ENCODE assay signal across 16 mouse cellular contexts in genomic region chr4:140638591-140638990, GRCm38 (mm10).
"Had no signal": no experiment of that assay in that cellular context is flagged by ENCODE, and none has a peak within 500 bp of the region (broad histone marks: within the 10 kb centered on the region; RNA-seq: fewer than 3 reads in every experiment).

No protein-coding gene starts in this region.

- DNase-seq: kidney, adult 8-10 months; kidney, postnatal 14 days; layer of hippocampus, adult 9-11 months; liver, postnatal 0 days; lung, embryonic 14.5 days; thymus, adult 18-20 months; thymus, postnatal 4 days had no signal

- H3K9me3 ChIP-seq: limb, embryonic 15.5 days had no signal

- H3K4me3 ChIP-seq: kidney, embryonic 15.5 days; layer of hippocampus, adult 2 months; limb, embryonic 12.5 days; limb, embryonic 15.5 days; midbrain, embryonic 13.5 days had no signal

- H3K27ac ChIP-seq: kidney, embryonic 15.5 days; layer of hippocampus, adult 2 months; limb, embryonic 12.5 days; limb, embryonic 15.5 days; liver, embryonic 14.5 days; macrophage; midbrain, embryonic 13.5 days had no signal

- H3K9ac ChIP-seq: kidney, embryonic 15.5 days; limb, embryonic 12.5 days; limb, embryonic 15.5 days; liver, embryonic 14.5 days; liver, postnatal 0 days; lung, embryonic 14.5 days; midbrain, embryonic 13.5 days had no signal

- H3K27me3 ChIP-seq: kidney, embryonic 15.5 days; limb, embryonic 12.5 days; limb, embryonic 15.5 days; midbrain, embryonic 13.5 days had no signal

- H3K4me2 ChIP-seq: kidney, embryonic 15.5 days; limb, embryonic 12.5 days; limb, embryonic 15.5 days; liver, embryonic 11.5 days; lung, embryonic 14.5 days; midbrain, embryonic 13.5 days had no signal

- ATAC-seq: liver, postnatal 0 days; lung, postnatal 0 days; midbrain, embryonic 13.5 days had no signal

- H3K36me3 ChIP-seq: limb, embryonic 15.5 days had no signal
